In the genomic region with DNA sequence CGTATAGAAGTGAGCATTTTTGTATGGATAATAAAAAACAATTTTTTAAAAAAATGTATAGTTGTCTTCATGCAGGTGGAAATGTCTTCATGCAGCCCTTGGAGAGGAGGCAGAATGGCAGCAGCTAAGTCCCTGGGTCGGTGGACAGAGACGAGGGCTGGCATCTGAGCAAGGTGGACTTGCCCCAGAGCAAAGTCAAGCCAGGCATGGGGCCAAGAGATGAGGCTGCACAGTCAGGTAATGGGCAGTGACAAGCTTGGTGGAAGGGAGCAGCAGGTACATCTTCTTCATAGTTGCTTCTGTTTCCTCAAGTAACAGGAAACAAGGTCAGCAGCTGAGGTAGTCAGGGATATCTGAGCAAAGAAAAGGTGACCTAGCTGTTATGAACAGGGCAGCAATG, we compare ENCODE assay signal across 21 mouse cellular contexts.
DNase-seq lines count a peak whose midpoint lies in the region; ATAC-seq and TF ChIP-seq lines count a peak whose summit lies in the region.
"Had no signal": no experiment of that assay in that cellular context is flagged by ENCODE, and none has a peak within 500 bp of the region (broad histone marks: within the 10 kb centered on the region; RNA-seq: fewer than 3 reads in every experiment).

No protein-coding gene starts in this region.

- peak; percentile 6 for DNase-seq in kidney, adult 11 months
- peak; percentile 21 for DNase-seq in liver, adult 2 months (ENCODE audit: extremely low read depth, low read depth, low spot score)
- no peak for DNase-seq in liver, postnatal 0 days
- DNase-seq in kidney, postnatal 10 days: peak; percentile 17
- DNase-seq in kidney, postnatal 36 days: peak; percentile 9 to 69
- DNase-seq in adrenal gland, postnatal 36 days: no peak
- DNase-seq in retina, postnatal 1 day: no peak
- DNase-seq: adrenal gland, adult 2 months; adrenal gland, postnatal 14 days; cerebellum, adult 9-11 months; gastrocnemius, adult 2 months; gastrocnemius, postnatal 14 days; heart, adult 11 months had no signal

- H3K4me2 ChIP-seq in kidney, embryonic 16.5 days (replicated peaks; ENCODE audit: low read depth, low read length): no peak overlapping the region
- H3K4me2 ChIP-seq in liver, postnatal 0 days (ENCODE audit: low read depth, low read length): no peak overlapping the region
- H3K4me2 ChIP-seq: forebrain, embryonic 13.5 days; heart, embryonic 11.5 days; hindbrain, embryonic 13.5 days had no signal

- H3K27me3 ChIP-seq in kidney, embryonic 16.5 days (ENCODE audit: insufficient read depth, low read length): no peaks in the 10 kb centered on the region
- no peaks in the 10 kb centered on the region for H3K27me3 ChIP-seq in liver, adult 2 months (ENCODE audit: control insufficient read depth, insufficient read depth, low read length)
- no peaks in the 10 kb centered on the region for H3K27me3 ChIP-seq in liver, postnatal 0 days (ENCODE audit: insufficient read depth, low read length)
- H3K27me3 ChIP-seq: forebrain, embryonic 13.5 days; hindbrain, embryonic 13.5 days had no signal

- TF ChIP-seq POLR2A in liver, adult 2 months (IDR thresholded peaks at IDR 0.05; ENCODE audit: extremely low read depth, insufficient read depth, low read length): no peak

- no peaks in the 10 kb centered on the region for H3K9me3 ChIP-seq in kidney, embryonic 16.5 days (ENCODE audit: low read length)
- no peaks in the 10 kb centered on the region for H3K9me3 ChIP-seq in liver, postnatal 0 days (ENCODE audit: low read length)
- H3K9me3 ChIP-seq: forebrain, embryonic 10.5 days; forebrain, embryonic 13.5 days; hindbrain, embryonic 13.5 days had no signal

- no peak for TF ChIP-seq EP300 in liver, postnatal 0 days (IDR thresholded peaks at IDR 0.05; ENCODE audit: low read depth)

- no peak for TF ChIP-seq CTCF in liver, adult 2 months (IDR thresholded peaks at IDR 0.05; ENCODE audit: low read depth, low read length)
- no peak for TF ChIP-seq CTCF in liver, postnatal 0 days (IDR thresholded peaks at IDR 0.05; ENCODE audit: low read depth)

- H3K36me3 ChIP-seq in kidney, embryonic 16.5 days (ENCODE audit: insufficient read depth, low read length): no peaks in the 10 kb centered on the region
- H3K36me3 ChIP-seq in liver, adult 2 months (ENCODE audit: control insufficient read depth, insufficient read depth, low read length): peaks cover 6% of the 10 kb centered on the region
- H3K36me3 ChIP-seq in liver, postnatal 0 days (replicated peaks; ENCODE audit: insufficient read depth, low read length): no peaks in the 10 kb centered on the region
- H3K36me3 ChIP-seq: forebrain, embryonic 10.5 days had no signal

- H3K4me3 ChIP-seq in kidney, embryonic 16.5 days (ENCODE audit: low read length): no peak overlapping the region
- H3K4me3 ChIP-seq in liver, adult 2 months (ENCODE audit: insufficient read depth, low read depth, low read length): no peak overlapping the region
- H3K4me3 ChIP-seq in liver, postnatal 0 days (ENCODE audit: low read depth, low read length): no peak overlapping the region
- H3K4me3 ChIP-seq: forebrain, embryonic 10.5 days; forebrain, embryonic 13.5 days; gastrocnemius, adult 2 months; hindbrain, embryonic 13.5 days had no signal

- no peak overlapping the region for H3K9ac ChIP-seq in kidney, embryonic 16.5 days (replicated peaks; ENCODE audit: low read length)
- H3K9ac ChIP-seq in liver, adult 2 months (ENCODE audit: low read depth, low read length): no peak overlapping the region
- H3K9ac ChIP-seq in liver, postnatal 0 days (replicated peaks): no peak overlapping the region
- H3K9ac ChIP-seq: forebrain, embryonic 13.5 days; hindbrain, embryonic 13.5 days had no signal

- ATAC-seq in kidney, embryonic 16.5 days (ENCODE audit: low FRiP score, low TSS enrichment): no peak
- no peak for ATAC-seq in liver, postnatal 0 days
- ATAC-seq: CD4-positive, CD25-positive, alpha-beta regulatory T cell, adult 4 months; forebrain, embryonic 13.5 days; forebrain, embryonic 16.5 days; hindbrain, embryonic 16.5 days had no signal

- no peaks in the 10 kb centered on the region for H3K4me1 ChIP-seq in kidney, embryonic 16.5 days (ENCODE audit: insufficient read depth, low read length)
- H3K4me1 ChIP-seq in liver, adult 2 months (ENCODE audit: control insufficient read depth, insufficient read depth, low read length): no peaks in the 10 kb centered on the region
- H3K4me1 ChIP-seq in liver, postnatal 0 days (ENCODE audit: insufficient read depth): no peaks in the 10 kb centered on the region
- H3K4me1 ChIP-seq: forebrain, embryonic 10.5 days; forebrain, embryonic 13.5 days; hindbrain, embryonic 13.5 days had no signal

- no peaks in the 10 kb centered on the region for H3K79me2 ChIP-seq in liver, adult 2 months (ENCODE audit: control insufficient read depth, insufficient read depth, low read length)

- WGBS in kidney, embryonic 16.5 days: 88% methylated on average over 3 of the region's 3 CpGs
- WGBS in liver, adult 2 months: 30% methylated on average over 3 of the region's 3 CpGs
- 82% methylated on average over 3 of the region's 3 CpGs for WGBS in liver, postnatal 0 days (ENCODE audit: insufficient replicate concordance)

- no peak overlapping the region for H3K27ac ChIP-seq in kidney, embryonic 16.5 days (ENCODE audit: low read length)
- H3K27ac ChIP-seq in liver, adult 2 months (replicated peaks; ENCODE audit: insufficient read depth, low read depth, low read length): no peak overlapping the region
- no peak overlapping the region for H3K27ac ChIP-seq in liver, postnatal 0 days (ENCODE audit: low read depth)
- H3K27ac ChIP-seq: forebrain, embryonic 10.5 days; forebrain, embryonic 13.5 days; gastrocnemius, adult 2 months; hindbrain, embryonic 13.5 days had no signal

Comparison
In these comparisons a context has a peak if more than half of its experiments do, and no peak if none do; other contexts are left out.
1. DNase-seq: peak in kidney, adult 11 months (single experiment), liver, adult 2 months (single experiment), kidney, postnatal 10 days (single experiment) and kidney, postnatal 36 days (2 of 2); none in liver, postnatal 0 days (single experiment), adrenal gland, postnatal 36 days (0 of 2) and retina, postnatal 1 day (single experiment).